Mouse (Mus musculus) heart, postnatal 0 days (tissue): ENCODE results near the gene Cd86.

Experiments
- CTCF ChIP-seq: IDR thresholded peaks from 2 replicates; pipeline ENCODE4 v1.5.1; 2016; ENCODE audit warnings: antibody characterized with exemption, control low read depth, low read depth
- EP300 ChIP-seq: IDR thresholded peaks from 2 replicates; pipeline ENCODE4 v1.6.1; 2016; ENCODE audit warnings: antibody characterized with exemption, low read depth

- no peak for TF ChIP-seq EP300
- TF ChIP-seq CTCF, result no peak
Observed at GRCm38 (mm10) chr16:36596671-36597410, 69.0 kb downstream of the Cd86 start.
